Mouse (Mus musculus): Measurements from ENCODE around the gene Olfr312. TPM values are rescaled to one million over a fixed set of nuclear protein-coding genes. Genes with fewer than 3 reads are reported as not detected.

Gene Olfr312
- not detected for polyA plus RNA-seq (2014; fragmentation: Illumina TruSeq; extraction: RNeasy Lipid Tissue Mini Kit (QIAGEN cat#74804); ENCODE audit: low read depth, low replicate concordance)

GRCm38 (mm10) chr11:58828937-58829336 lies at the start of gene Olfr312:
TSS of gene Olfr312 (plus strand) at chr11:58829237.

GRCm38 (mm10) chr11:58782480-58783089 lies 46.5 kb upstream of the Olfr312 start, which contains the start of gene Olfr314:
TSS of gene Olfr314 (plus strand) at chr11:58782952.

GRCm38 (mm10) chr11:58801558-58802228 lies 27.3 kb upstream of the Olfr312 start, which contains the start of gene Fam183b:
TSS of gene Fam183b (minus strand) at chr11:58801960.

GRCm38 (mm10) chr11:58814700-58815099 lies 14.3 kb upstream of the Olfr312 start, which contains the start of gene Olfr313:
TSS of gene Olfr313 (plus strand) at chr11:58815000.

GRCm38 (mm10) chr11:58838951-58839350 lies 9.9 kb downstream of the Olfr312 start, which contains the start of gene Olfr311:
TSS of gene Olfr311 (plus strand) at chr11:58839251.

GRCm38 (mm10) chr11:58846919-58847461 lies 18.0 kb downstream of the Olfr312 start, which contains the start of gene Gm12258:
TSS of gene Gm12258 (plus strand) at chr11:58847158.

GRCm38 (mm10) chr11:58867039-58867953 lies 38.3 kb downstream of the Olfr312 start, which contains the start of gene 2810021J22Rik:
TSS of gene 2810021J22Rik (plus strand) at chr11:58867216.

Other genes starting within 250 kb of the Olfr312 start
- gene Olfr324, start 234.1 kb upstream of the Olfr312 start, polyA plus RNA-seq (2014; fragmentation: Illumina TruSeq; extraction: RNeasy Lipid Tissue Mini Kit (QIAGEN cat#74804); ENCODE audit: low read depth, low replicate concordance): not detected
- gene 2210407C18Rik, start 213.2 kb upstream of the Olfr312 start, polyA plus RNA-seq (2014; fragmentation: Illumina TruSeq; extraction: RNeasy Lipid Tissue Mini Kit (QIAGEN cat#74804); ENCODE audit: low read depth, low replicate concordance): not detected
- not detected for gene Olfr323, start 198.7 kb upstream of the Olfr312 start, polyA plus RNA-seq (2014; fragmentation: Illumina TruSeq; extraction: RNeasy Lipid Tissue Mini Kit (QIAGEN cat#74804); ENCODE audit: low read depth, low replicate concordance)
- not detected for gene Trim58, start 188.8 kb upstream of the Olfr312 start, polyA plus RNA-seq (2014; fragmentation: Illumina TruSeq; extraction: RNeasy Lipid Tissue Mini Kit (QIAGEN cat#74804); ENCODE audit: low read depth, low replicate concordance)
- not detected for gene Olfr322, start 170.5 kb upstream of the Olfr312 start, polyA plus RNA-seq (2014; fragmentation: Illumina TruSeq; extraction: RNeasy Lipid Tissue Mini Kit (QIAGEN cat#74804); ENCODE audit: low read depth, low replicate concordance)
- not detected for gene Olfr320, start 148.1 kb upstream of the Olfr312 start, polyA plus RNA-seq (2014; fragmentation: Illumina TruSeq; extraction: RNeasy Lipid Tissue Mini Kit (QIAGEN cat#74804); ENCODE audit: low read depth, low replicate concordance)
- not detected for gene Olfr319, start 130.1 kb upstream of the Olfr312 start, polyA plus RNA-seq (2014; fragmentation: Illumina TruSeq; extraction: RNeasy Lipid Tissue Mini Kit (QIAGEN cat#74804); ENCODE audit: low read depth, low replicate concordance)
- not detected for gene Olfr318, start 105.2 kb upstream of the Olfr312 start, polyA plus RNA-seq (2014; fragmentation: Illumina TruSeq; extraction: RNeasy Lipid Tissue Mini Kit (QIAGEN cat#74804); ENCODE audit: low read depth, low replicate concordance)
- gene Olfr317, start 90.0 kb upstream of the Olfr312 start, polyA plus RNA-seq (2014; fragmentation: Illumina TruSeq; extraction: RNeasy Lipid Tissue Mini Kit (QIAGEN cat#74804); ENCODE audit: low read depth, low replicate concordance): not detected
- gene Olfr316, start 76.5 kb upstream of the Olfr312 start, polyA plus RNA-seq (2014; fragmentation: Illumina TruSeq; extraction: RNeasy Lipid Tissue Mini Kit (QIAGEN cat#74804); ENCODE audit: low read depth, low replicate concordance): not detected
- gene Olfr315, start 56.0 kb upstream of the Olfr312 start, polyA plus RNA-seq (2014; fragmentation: Illumina TruSeq; extraction: RNeasy Lipid Tissue Mini Kit (QIAGEN cat#74804); ENCODE audit: low read depth, low replicate concordance): not detected
- gene Olfr314, start 46.3 kb upstream of the Olfr312 start, polyA plus RNA-seq (2014; fragmentation: Illumina TruSeq; extraction: RNeasy Lipid Tissue Mini Kit (QIAGEN cat#74804); ENCODE audit: low read depth, low replicate concordance): not detected
- not detected for gene Fam183b, start 27.3 kb upstream of the Olfr312 start, polyA plus RNA-seq (2014; fragmentation: Illumina TruSeq; extraction: RNeasy Lipid Tissue Mini Kit (QIAGEN cat#74804); ENCODE audit: low read depth, low replicate concordance)
- not detected for gene Olfr313, start 14.2 kb upstream of the Olfr312 start, polyA plus RNA-seq (2014; fragmentation: Illumina TruSeq; extraction: RNeasy Lipid Tissue Mini Kit (QIAGEN cat#74804); ENCODE audit: low read depth, low replicate concordance)
- not detected for gene Olfr311, start 10.0 kb downstream of the Olfr312 start, polyA plus RNA-seq (2014; fragmentation: Illumina TruSeq; extraction: RNeasy Lipid Tissue Mini Kit (QIAGEN cat#74804); ENCODE audit: low read depth, low replicate concordance)
- 6.3 TPM for gene Gm12258, start 17.9 kb downstream of the Olfr312 start, polyA plus RNA-seq (2014; fragmentation: Illumina TruSeq; extraction: RNeasy Lipid Tissue Mini Kit (QIAGEN cat#74804); ENCODE audit: low read depth, low replicate concordance)
- gene 2810021J22Rik, start 38.0 kb downstream of the Olfr312 start, polyA plus RNA-seq (2014; fragmentation: Illumina TruSeq; extraction: RNeasy Lipid Tissue Mini Kit (QIAGEN cat#74804); ENCODE audit: low read depth, low replicate concordance): 8.4 TPM
- gene Zfp39, start 75.0 kb downstream of the Olfr312 start, polyA plus RNA-seq (2014; fragmentation: Illumina TruSeq; extraction: RNeasy Lipid Tissue Mini Kit (QIAGEN cat#74804); ENCODE audit: low read depth, low replicate concordance): 7.6 TPM
- not detected for gene Btnl10, start 88.7 kb downstream of the Olfr312 start, polyA plus RNA-seq (2014; fragmentation: Illumina TruSeq; extraction: RNeasy Lipid Tissue Mini Kit (QIAGEN cat#74804); ENCODE audit: low read depth, low replicate concordance)
- 14.1 TPM for gene Rnf187, start 109.7 kb downstream of the Olfr312 start, polyA plus RNA-seq (2014; fragmentation: Illumina TruSeq; extraction: RNeasy Lipid Tissue Mini Kit (QIAGEN cat#74804); ENCODE audit: low read depth, low replicate concordance)
- not detected for gene Hist3h2ba, start 119.7 kb downstream of the Olfr312 start, polyA plus RNA-seq (2014; fragmentation: Illumina TruSeq; extraction: RNeasy Lipid Tissue Mini Kit (QIAGEN cat#74804); ENCODE audit: low read depth, low replicate concordance)
- gene Hist3h2a, start 125.4 kb downstream of the Olfr312 start, polyA plus RNA-seq (2014; fragmentation: Illumina TruSeq; extraction: RNeasy Lipid Tissue Mini Kit (QIAGEN cat#74804); ENCODE audit: low read depth, low replicate concordance): 23.7 TPM
- gene Trim17, start 125.4 kb downstream of the Olfr312 start, polyA plus RNA-seq (2014; fragmentation: Illumina TruSeq; extraction: RNeasy Lipid Tissue Mini Kit (QIAGEN cat#74804); ENCODE audit: low read depth, low replicate concordance): not detected
- gene Trim11, start 148.9 kb downstream of the Olfr312 start, polyA plus RNA-seq (2014; fragmentation: Illumina TruSeq; extraction: RNeasy Lipid Tissue Mini Kit (QIAGEN cat#74804); ENCODE audit: low read depth, low replicate concordance): 0.44 TPM

Measured in kidney, adult 10 weeks (tissue).